Mouse (Mus musculus): ENCODE results near the gene Cyb5r3. TPM values are rescaled to one million over a fixed set of nuclear protein-coding genes. Genes with fewer than 3 reads are reported as not detected.

Gene Cyb5r3
- polyA plus RNA-seq, 1 experiment from 2014 or later: 118 TPM

DNA sequence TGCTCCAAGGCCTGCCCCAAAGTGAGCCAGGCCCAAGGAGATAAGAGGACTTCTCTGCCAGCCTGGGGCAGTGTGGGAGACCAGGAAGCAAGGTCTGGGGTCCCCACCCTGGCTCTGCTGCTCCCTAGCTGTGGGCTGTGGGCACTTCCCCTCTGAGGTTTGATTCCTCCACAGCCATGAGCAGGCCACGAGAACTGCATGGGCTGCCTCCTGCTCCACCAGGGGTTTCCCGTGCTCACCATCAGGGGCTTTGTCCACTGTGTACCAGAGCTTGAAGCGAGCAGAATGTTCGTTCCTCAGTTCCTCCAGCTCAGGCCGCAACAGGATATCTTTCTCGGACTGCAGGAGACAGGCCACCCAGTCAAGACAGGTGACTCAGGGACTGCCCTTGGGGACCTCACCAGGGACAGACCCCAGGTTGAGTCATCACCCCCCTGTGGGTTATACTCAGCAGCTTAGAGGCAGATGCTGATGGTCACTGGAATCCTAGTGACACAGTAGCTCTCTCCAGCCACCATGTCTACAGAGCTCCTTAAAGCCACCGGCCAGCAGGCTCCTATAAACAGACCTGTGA is 13.7 kb downstream of the Cyb5r3 start:
- Histone ChIP-seq H3K27ac (no peak overlapping the region), H3K4me2 (no peak overlapping the region), H3K9ac (no peak overlapping the region), H3K4me3 (no peak overlapping the region), H3K27me3 (no peaks in the 10 kb centered on the region), H3K9me3 (no peaks in the 10 kb centered on the region), H3K4me1 (peaks cover 6% of the 10 kb centered on the region), H3K36me3 (peaks cover 83% of the 10 kb centered on the region)
- 90% methylated on average over 7 of the region's 7 CpGs for WGBS
- no peak for ATAC-seq (ENCODE audit: insufficient number of reproducible peaks, insufficient read depth, low FRiP score, low TSS enrichment, low read depth)

DNA sequence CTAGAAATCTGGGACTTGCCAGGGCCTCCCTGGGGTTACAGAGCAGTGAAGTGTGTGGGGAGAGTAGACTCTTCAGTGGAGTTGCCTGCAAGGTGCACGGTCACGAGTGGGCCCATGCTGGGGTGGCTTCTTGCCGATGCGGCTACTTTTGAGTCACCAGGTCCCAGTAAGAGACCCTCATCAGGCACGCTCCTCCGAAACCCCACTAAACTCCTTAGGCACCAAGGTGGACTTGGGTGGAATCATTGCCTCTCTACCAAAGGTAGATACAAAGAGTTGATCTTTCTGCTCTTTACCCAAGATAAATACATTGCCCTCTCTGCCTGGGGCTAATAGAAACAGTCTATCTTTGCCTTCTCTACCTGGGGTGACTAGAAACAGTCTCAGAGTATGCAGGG is 14.7 kb downstream of the Cyb5r3 start:
- no peaks in the 10 kb centered on the region for H3K9me3 ChIP-seq
- H3K4me3 ChIP-seq: no peak overlapping the region
- 0 out of 2 replicates have a peak, but pooled peaks cover 3% of the 10 kb centered on the region for H3K4me1 ChIP-seq
- H3K4me2 ChIP-seq: no peak overlapping the region
- no peak overlapping the region for H3K9ac ChIP-seq
- H3K27me3 ChIP-seq: no peaks in the 10 kb centered on the region
- H3K36me3 ChIP-seq: peaks cover 83% of the 10 kb centered on the region
- ATAC-seq (ENCODE audit: insufficient number of reproducible peaks, insufficient read depth, low FRiP score, low TSS enrichment, low read depth): no peak
- no peak overlapping the region for H3K27ac ChIP-seq
- WGBS: 96% methylated on average over 6 of the region's 6 CpGs

DNA sequence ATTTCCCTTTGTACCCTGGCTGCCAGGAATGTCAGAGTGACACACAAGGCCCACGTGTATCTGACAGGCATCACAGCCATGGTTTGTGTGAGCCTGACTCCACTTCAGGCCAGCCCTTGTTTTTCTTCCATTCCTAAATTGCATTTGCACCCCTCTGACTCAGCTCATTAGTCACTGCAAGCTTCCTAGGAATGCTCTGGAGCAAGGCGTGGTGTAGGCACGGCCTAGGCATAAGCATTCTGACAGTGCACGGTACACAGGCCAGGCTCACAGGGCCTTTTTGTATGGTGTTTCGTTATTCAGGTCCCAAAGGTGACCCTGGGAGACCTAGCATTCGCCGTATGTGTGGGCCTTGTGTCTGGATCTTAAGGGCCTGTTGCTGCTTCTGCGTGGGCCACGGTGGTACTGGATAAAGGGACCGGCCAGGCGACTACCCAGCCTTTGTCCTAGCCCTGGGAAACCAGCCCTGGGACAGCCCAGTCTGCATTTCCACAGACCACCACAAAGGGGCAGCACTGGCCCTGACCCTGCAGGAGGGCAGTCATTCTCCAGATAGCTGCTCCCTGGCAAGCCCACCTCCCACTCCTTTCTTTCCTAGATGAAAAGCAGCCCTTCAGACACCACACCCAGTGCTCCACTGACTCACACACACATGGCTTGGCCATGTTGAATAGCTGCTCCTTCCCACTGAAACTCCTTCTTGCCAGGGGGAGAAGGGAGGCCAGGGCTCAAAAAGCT is 15.3 kb downstream of the Cyb5r3 start:
- H3K9me3 ChIP-seq: no peaks in the 10 kb centered on the region
- no peak overlapping the region for H3K4me3 ChIP-seq
- 0 out of 2 replicates have a peak, but pooled peaks cover 3% of the 10 kb centered on the region for H3K4me1 ChIP-seq
- H3K27ac ChIP-seq: no peak overlapping the region
- H3K27me3 ChIP-seq: no peaks in the 10 kb centered on the region
- WGBS: 78% methylated on average over 11 of the region's 11 CpGs
- no peak for ATAC-seq (ENCODE audit: insufficient number of reproducible peaks, insufficient read depth, low FRiP score, low TSS enrichment, low read depth)
- H3K9ac ChIP-seq: no peak overlapping the region
- peaks cover 78% of the 10 kb centered on the region for H3K36me3 ChIP-seq
- H3K4me2 ChIP-seq: no peak overlapping the region

DNA sequence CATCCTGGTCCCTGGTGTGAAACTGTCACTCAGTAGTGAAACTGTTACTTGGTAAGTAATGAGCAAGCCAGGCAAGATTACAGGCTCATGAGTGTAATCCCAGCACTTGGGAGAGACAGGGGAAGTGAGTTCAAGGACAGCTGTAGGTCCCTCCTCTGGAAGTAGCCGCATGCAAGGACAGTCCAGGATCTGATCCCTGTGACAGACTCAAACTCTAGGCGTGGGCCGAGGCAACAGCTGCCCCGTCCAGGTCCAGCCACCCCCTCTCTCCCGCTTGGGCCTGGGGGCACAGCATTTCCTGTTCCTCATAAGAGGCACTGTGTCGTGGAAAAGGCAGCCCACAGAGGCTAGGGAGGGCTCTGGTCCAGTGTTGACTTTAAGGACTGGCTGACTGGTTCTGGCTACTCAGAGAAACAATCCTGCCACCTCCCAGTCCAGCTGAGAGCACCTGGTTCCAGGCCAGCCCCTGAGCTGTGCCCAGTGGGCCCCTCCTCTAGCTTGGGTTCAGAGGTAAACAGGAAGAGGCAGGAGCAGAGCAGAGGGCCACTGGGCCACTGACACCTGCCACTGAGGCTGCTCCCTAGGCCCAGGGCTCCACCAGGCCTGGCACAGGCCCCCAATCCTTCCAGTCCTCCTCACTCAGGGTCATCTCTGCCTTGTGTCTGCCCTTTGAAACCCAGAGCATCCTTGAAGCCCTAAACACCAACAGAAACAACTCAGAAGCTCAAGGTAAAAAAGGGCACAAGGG is 16.5 kb downstream of the Cyb5r3 start:
- no peak overlapping the region for H3K4me2 ChIP-seq
- H3K4me1 ChIP-seq: peaks cover 3% of the 10 kb centered on the region; the same call in 1 of the 2 replicates
- no peaks in the 10 kb centered on the region for H3K27me3 ChIP-seq
- H3K27ac ChIP-seq: no peak overlapping the region; the same call in 1 of the 2 replicates
- no peaks in the 10 kb centered on the region for H3K9me3 ChIP-seq
- 48% methylated on average over 6 of the region's 6 CpGs for WGBS
- H3K4me3 ChIP-seq: no peak overlapping the region
- H3K9ac ChIP-seq: peak overlapping the region; percentile 44; the same call in 1 of the 2 replicates
- no peak for ATAC-seq (ENCODE audit: insufficient number of reproducible peaks, insufficient read depth, low FRiP score, low TSS enrichment, low read depth)
- H3K36me3 ChIP-seq: peaks cover 66% of the 10 kb centered on the region

- Histone ChIP-seq H3K4me3 (no peak overlapping the region), H3K27ac (no peak overlapping the region), H3K36me3 (peaks cover 51% of the 10 kb centered on the region), H3K27me3 (no peaks in the 10 kb centered on the region), H3K9me3 (no peaks in the 10 kb centered on the region), H3K9ac (no peak overlapping the region), H3K4me1 (peaks cover 3% of the 10 kb centered on the region; the same call in 1 of the 2 replicates), H3K4me2 (no peak overlapping the region)
- 95% methylated on average over 7 of the region's 7 CpGs for WGBS
- ATAC-seq (ENCODE audit: insufficient number of reproducible peaks, insufficient read depth, low FRiP score, low TSS enrichment, low read depth): no peak
Measured at GRCm38 (mm10) chr15:83154309-83154708, 18.1 kb downstream of the Cyb5r3 start.

DNA sequence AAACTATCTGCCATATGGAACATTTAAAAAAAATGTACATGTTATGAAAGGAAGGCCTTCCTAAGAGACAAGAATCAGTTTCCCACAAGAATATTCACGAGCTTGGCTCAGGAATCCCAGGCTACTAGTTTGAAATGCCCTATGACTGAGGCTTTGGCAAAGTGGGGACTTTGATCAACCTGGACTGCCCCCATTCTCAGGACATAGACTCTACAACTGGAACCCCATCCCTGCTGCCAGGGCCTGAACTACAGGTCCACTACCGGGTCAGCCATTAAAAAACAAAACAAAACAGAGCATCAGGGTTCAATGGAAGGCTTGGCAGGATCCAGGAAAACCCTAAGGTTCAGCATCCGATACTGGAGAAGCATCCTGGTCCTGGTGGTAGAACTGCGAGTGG is 21.7 kb downstream of the Cyb5r3 start:
- no peak overlapping the region for H3K4me2 ChIP-seq
- peaks cover 12% of the 10 kb centered on the region for H3K4me1 ChIP-seq
- H3K9me3 ChIP-seq: no peaks in the 10 kb centered on the region
- peaks cover 35% of the 10 kb centered on the region for H3K36me3 ChIP-seq
- H3K27me3 ChIP-seq: no peaks in the 10 kb centered on the region
- WGBS: 83% methylated on average over 4 of the region's 4 CpGs
- H3K27ac ChIP-seq: no peak overlapping the region
- H3K9ac ChIP-seq: no peak overlapping the region
- H3K4me3 ChIP-seq: no peak overlapping the region
- ATAC-seq (ENCODE audit: insufficient number of reproducible peaks, insufficient read depth, low FRiP score, low TSS enrichment, low read depth): no peak

DNA sequence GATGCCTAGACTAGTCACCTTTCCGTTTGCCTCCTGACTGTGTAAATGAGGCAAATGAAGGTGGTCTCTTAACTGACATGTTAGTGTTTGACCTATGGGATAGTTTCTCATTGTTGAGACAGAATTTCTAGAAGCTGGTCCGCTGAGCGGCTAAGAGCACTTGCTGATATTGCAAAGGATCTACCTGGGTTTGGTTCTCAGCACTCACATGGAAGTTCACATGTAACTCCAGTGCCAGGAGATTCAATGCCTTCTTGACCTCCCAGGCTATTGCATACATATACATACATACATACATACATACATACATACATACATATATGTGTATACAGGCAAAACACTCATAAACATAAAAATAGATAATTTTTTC is 22.3 kb downstream of the Cyb5r3 start:
- Histone ChIP-seq H3K4me2 (peak overlapping the region; percentile 45), H3K4me1 (peaks cover 12% of the 10 kb centered on the region), H3K4me3 (peak overlapping the region; percentile 91), H3K27me3 (no peaks in the 10 kb centered on the region), H3K36me3 (peaks cover 36% of the 10 kb centered on the region), H3K9me3 (no peaks in the 10 kb centered on the region), H3K9ac (peak overlapping the region; percentile 99; the same call in 1 of the 2 replicates), H3K27ac (peak overlapping the region; percentile 99)
- 26% methylated on average over 3 of the region's 3 CpGs for WGBS
- no peak for ATAC-seq (ENCODE audit: insufficient number of reproducible peaks, insufficient read depth, low FRiP score, low TSS enrichment, low read depth)

DNA sequence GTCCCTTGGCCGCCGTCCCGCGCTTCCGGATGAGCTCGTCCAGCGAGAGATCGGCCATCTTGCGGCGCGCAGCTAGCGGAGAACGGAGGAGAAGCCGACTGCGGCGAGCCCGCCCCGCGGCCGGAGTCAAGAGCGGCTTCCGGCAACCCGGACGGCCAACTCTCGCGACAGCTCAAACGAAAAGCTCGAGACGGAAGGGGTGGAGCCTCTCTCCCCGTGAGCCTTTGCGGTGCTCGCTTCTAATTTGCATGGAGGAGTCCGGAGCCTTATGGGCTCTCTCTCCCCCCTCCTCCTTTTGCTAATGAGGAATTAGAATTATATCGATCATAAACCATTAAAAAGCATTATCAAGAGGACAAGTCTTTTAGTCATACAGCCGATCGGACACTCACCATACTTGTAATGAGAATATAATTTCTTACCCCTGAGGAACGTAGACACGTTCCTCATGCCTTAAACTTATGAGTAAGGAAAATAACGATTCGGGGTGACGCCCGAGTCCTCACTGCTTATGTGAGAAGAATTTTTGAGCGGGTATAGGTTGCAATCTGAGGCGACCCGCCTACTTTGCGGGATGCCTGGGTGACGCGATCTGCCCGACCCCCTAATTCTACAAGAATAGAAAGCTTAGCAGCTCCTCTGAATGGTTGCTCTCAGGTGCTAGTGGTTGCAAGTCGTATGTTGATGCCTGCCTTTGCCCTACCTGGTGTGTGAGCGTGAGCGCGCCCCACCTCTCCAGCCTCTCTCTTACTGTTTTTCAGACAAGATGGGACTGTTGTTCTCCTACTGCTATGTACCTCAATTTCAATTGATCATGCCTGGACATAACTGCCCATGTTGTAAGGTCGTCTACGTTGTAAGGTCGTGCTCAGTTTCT is 23.0 kb downstream of the Cyb5r3 start, which contains the start of gene Poldip3:
Gene Poldip3, minus strand, starts transcription at position 189 of the 877 bp plus-strand sequence.
- H3K36me3 ChIP-seq: peaks cover 41% of the 10 kb centered on the region
- H3K27me3 ChIP-seq: no peaks in the 10 kb centered on the region
- peak within 1 kb of the TSS; percentile 99 for H3K9ac ChIP-seq
- peak within 1 kb of the TSS; percentile 80 for H3K4me2 ChIP-seq
- WGBS: under 1% methylated on average over 56 of the region's 56 CpGs
- peak; percentile 85 for ATAC-seq (ENCODE audit: insufficient number of reproducible peaks, insufficient read depth, low FRiP score, low TSS enrichment, low read depth)
- peak within 1 kb of the TSS; percentile 99 for H3K27ac ChIP-seq
- peak within 1 kb of the TSS; percentile 91 for H3K4me3 ChIP-seq
- H3K9me3 ChIP-seq: no peaks in the 10 kb centered on the region
- peaks cover 12% of the 10 kb centered on the region for H3K4me1 ChIP-seq

DNA sequence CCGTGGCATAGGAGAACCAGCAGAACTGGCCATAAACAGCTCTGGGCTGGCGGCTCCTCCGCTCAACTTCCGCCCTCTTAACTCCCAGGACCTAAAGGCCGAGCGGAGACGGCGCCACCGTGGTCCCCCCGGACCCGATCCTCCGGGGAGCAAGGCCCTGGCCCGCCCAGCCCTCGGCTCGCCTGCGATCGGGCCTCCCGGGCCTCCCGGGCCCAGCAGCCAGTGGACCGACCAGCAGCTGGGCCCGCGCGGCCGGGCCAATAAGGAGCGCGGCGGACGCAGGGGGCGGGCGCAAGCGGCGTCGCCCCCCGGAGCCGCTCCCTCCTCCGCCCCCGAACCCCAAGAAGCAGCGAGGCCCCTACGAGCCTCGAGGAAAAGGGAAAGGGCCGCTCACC is 23.6 kb downstream of the Cyb5r3 start:
- Histone ChIP-seq H3K36me3 (peaks cover 42% of the 10 kb centered on the region), H3K4me2 (peak overlapping the region; percentile 80), H3K27me3 (no peaks in the 10 kb centered on the region), H3K9ac (peak overlapping the region; percentile 99), H3K9me3 (no peaks in the 10 kb centered on the region), H3K4me1 (peaks cover 12% of the 10 kb centered on the region), H3K27ac (peak overlapping the region; percentile 99), H3K4me3 (peak overlapping the region; percentile 91)
- peak; percentile 80 for ATAC-seq (ENCODE audit: insufficient number of reproducible peaks, insufficient read depth, low FRiP score, low TSS enrichment, low read depth)
- WGBS: under 1% methylated on average over 41 of the region's 41 CpGs

DNA sequence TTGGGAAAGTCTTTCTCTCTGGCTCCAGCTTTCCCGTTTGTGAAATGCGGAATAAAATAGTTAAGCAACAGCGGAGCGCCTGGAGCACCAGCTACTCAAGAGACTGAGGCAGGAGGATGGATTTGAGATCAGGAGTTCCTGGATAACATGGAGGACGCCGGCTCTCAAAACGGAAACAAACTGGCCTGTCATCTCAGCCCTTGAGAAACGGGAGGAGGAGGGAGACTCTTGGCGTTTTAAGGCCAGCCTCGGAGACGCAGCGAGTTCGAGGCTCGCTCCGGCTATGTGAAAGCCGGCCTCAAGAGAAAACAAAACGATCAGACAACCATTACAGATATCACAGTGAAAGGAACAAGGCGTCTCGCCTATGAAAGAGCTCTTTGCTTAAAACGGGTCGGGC is 24.0 kb downstream of the Cyb5r3 start:
- 2% methylated on average over 21 of the region's 21 CpGs for WGBS
- Histone ChIP-seq H3K4me1 (peaks cover 14% of the 10 kb centered on the region), H3K36me3 (peaks cover 38% of the 10 kb centered on the region), H3K9me3 (no peaks in the 10 kb centered on the region), H3K27ac (peak overlapping the region; percentile 99), H3K9ac (peak overlapping the region; percentile 99), H3K4me2 (peak overlapping the region; percentile 80), H3K4me3 (peak overlapping the region; percentile 91), H3K27me3 (no peaks in the 10 kb centered on the region)
- no peak for ATAC-seq (ENCODE audit: insufficient number of reproducible peaks, insufficient read depth, low FRiP score, low TSS enrichment, low read depth)

DNA sequence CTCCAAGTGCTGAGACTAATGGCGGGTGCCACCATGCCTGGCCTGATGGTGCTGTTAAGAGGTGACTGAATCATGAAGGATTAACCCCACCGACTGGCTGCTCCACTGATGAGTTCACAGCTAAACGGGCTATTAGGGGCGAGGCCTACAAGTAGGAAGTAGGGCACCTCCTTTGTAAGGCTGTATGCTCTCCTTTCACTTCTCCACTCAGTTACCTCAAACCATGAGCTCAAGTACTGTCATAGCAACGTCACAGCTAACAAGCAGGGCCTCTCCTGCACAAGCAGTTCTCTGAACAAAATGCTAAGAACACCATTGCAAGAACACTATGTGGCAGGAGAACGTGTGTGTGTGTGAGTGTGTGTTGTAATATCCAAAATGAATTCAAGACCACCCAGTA is 26.9 kb downstream of the Cyb5r3 start:
- no peak overlapping the region for H3K9ac ChIP-seq
- WGBS: 90% methylated on average over 6 of the region's 6 CpGs
- no peak overlapping the region for H3K27ac ChIP-seq
- no peak for ATAC-seq (ENCODE audit: insufficient number of reproducible peaks, insufficient read depth, low FRiP score, low TSS enrichment, low read depth)
- no peak overlapping the region for H3K4me2 ChIP-seq
- H3K4me3 ChIP-seq: no peak overlapping the region
- H3K4me1 ChIP-seq: peaks cover 36% of the 10 kb centered on the region
- peaks cover 44% of the 10 kb centered on the region for H3K36me3 ChIP-seq
- no peaks in the 10 kb centered on the region for H3K9me3 ChIP-seq
- H3K27me3 ChIP-seq: no peaks in the 10 kb centered on the region

All from embryonic facial prominence, embryonic 13.5 days (tissue).